Mouse (Mus musculus): ENCODE data around the gene Orai1.

Gene Orai1

GRCm38 (mm10) chr5:123068115-123068514 is 53.2 kb downstream of the Orai1 start, which contains the start of gene Tmem120b:
TSS of gene Tmem120b (plus strand) at chr5:123068415.
- no peak for DNase-seq (ENCODE audit: low spot score)

DNA sequence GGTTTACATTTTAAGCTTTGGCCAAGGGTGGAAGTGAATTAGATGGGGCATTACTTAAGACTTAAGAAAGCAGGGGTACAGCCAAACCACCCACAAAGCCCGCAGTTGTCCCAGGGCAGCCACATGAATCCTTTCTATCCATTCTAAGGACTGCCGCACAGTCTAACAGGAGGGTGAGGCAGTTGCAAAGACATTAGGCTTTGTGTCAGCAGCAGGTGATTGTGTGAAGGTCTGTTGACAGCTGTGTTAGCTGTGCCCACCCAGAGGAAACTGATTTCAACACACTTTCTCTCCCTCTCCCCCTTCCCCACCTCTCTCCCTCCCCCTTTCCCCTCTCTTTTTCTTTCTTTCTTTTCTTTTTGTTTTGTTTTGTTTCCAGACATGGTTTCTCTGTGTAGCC is 53.8 kb downstream of the Orai1 start:
- DNase-seq (ENCODE audit: low spot score) = no peak

DNA sequence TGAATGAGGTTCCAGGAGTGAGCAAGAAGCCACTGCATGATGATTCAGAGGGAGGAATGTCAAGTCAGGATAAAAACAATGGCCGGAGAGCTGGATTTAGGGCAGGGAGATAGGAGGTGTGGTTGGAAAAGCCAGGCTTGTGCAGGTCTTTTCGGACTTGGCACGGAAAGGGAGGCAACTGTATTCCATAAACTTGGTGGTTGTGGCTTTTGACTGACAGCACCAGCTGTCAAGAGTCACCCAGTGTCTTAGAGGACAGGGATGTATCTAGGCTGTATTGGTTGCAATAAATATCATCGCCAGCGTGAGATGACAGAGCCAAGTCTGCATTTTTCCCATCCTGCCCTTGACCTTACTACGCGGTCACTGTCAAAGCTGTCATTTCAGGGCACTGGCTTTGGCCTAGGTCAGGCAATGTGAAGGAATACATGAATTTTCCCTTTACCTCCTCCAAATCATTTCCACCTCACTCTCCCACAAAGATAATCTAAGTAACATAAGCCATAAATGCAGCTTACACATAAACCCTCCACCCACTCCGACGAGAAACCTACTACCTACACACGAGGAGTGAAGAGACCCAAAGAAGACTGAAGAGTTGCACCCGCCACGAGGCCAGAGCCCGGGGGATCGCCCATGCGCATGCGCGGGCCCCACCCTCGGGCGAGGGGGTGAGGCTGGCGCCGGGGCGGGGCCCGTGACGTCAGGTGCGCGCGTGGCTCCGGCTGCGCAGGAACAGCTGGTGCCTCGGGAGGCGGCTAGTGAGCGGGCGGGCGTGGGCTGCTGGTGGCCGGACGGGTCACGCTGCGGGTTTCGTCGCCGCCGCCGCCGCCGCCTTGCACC is 60.9 kb downstream of the Orai1 start:
- DNase-seq (ENCODE audit: low spot score) = peak; percentile 95

- DNase-seq (ENCODE audit: low spot score) = no peak
Observed at GRCm38 (mm10) chr5:123076419-123077281, 61.8 kb downstream of the Orai1 start.

DNA sequence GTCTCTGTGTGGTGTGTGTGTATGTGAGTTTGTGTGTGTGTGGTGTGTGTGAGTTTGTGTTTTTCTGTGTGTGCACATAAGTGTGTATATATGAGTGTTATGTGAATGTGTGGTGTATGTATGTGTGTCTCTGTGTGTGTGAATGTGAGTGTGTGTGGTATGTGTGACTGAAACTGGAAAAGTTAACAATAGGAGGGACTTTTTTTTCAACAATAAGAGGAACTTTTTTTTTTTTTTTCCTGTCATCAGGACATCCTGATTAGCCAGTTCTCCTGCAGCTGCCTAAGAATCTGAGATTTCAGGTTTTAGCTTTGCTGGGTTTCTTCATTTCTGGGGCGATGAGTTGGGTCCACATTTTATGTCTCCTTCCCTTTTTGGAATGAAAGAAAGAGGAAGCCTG is 64.7 kb downstream of the Orai1 start:
- DNase-seq (ENCODE audit: low spot score) = no peak

GRCm38 (mm10) chr5:123080041-123080440 is 65.2 kb downstream of the Orai1 start:
- DNase-seq (ENCODE audit: low spot score) = no peak

All from retina, embryonic 14.5 days (tissue).